Mouse (Mus musculus): Measurements from ENCODE around the gene Arid1b.

DNA sequence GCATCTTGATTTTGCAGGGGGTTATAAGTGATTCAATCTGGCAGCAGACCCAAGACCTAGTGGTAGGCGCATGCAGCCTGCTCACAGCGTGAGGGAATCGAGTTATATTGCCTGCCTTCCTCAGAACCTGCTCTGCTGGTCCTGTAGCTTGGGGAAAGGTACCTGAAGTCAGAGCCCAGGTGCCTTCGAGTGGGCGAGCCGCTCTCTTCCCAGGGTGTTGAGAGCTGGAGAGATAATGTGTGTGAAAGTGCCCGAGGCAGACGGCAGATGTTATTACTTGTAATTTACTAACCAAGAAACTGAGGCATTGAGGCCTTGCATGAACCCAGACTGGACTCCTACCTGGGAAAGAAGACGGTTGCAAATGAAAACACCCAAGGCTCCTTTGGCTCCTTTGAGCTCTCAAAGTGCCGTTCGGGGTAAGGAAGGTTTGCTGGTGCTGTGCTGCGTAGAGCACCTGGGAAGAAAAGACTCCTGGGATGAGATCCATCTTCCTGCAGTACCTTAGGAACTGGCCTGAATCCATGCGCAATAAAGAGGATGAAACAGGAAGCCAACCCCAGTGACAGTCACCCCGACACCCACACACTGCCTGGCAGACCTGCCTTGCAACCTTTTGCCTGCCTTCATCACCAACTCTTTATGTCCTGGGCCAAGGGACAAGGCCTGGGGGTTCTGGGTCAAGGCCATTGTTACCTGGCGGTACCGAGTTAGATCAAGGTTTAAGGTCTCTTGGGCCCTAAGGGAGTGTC lies 401.5 kb downstream of the Arid1b start:
- TF ChIP-seq POLR2A (IDR thresholded peaks at IDR 0.05; ENCODE audit: control insufficient read depth, extremely low read depth, insufficient read depth, low read length, poor library complexity) (no peak), CTCF (IDR thresholded peaks at IDR 0.05; ENCODE audit: borderline replicate concordance, control insufficient read depth, extremely low read depth, insufficient read depth, low read length, poor library complexity) (no peak)
